Mouse (Mus musculus) forebrain, postnatal 0 days (tissue): Measurements from ENCODE around the gene Cavin3. TPM values are rescaled to one million over a fixed set of nuclear protein-coding genes. Genes with fewer than 3 reads are reported as not detected.

ENCODE experiments used
- ATAC-seq: fragments of 200-750 bp; cut with Nextera tagmentation; 2 replicates; pipeline ENCODE4 v1.8.0; 2017; ENCODE audit warnings: mild to moderate bottlenecking, moderate library complexity
- DNase-seq: peaks from one replicate; pipeline ENCODE4 v3.0.0-alpha.2; 2015
- H3K27ac ChIP-seq: fragments of 300-500 bp; sonication (generic); 2 replicates; pipeline ENCODE4 v1.5.1; 2014; ENCODE audit warnings: low read depth, mild to moderate bottlenecking, antibody characterized with exemption, low read length, moderate library complexity, mixed read lengths
- H3K27me3 ChIP-seq: fragments of 300-500 bp; sonication (generic); 2 replicates; pipeline ENCODE4 v1.6.1; 2014; ENCODE audit warnings: mild to moderate bottlenecking, low read length, mixed read lengths; ENCODE audit not compliant: insufficient read depth
- H3K36me3 ChIP-seq: fragments of 300-500 bp; sonication (generic); 2 replicates; pipeline ENCODE4 v1.6.1; 2014; ENCODE audit warnings: mild to moderate bottlenecking, moderate library complexity; ENCODE audit not compliant: insufficient read depth
- H3K4me1 ChIP-seq: fragments of 300-500 bp; sonication (generic); 2 replicates; pipeline ENCODE4 v1.6.1; 2014; ENCODE audit warnings: antibody characterized with exemption; ENCODE audit not compliant: insufficient read depth
- H3K4me2 ChIP-seq: fragments of 300-500 bp; sonication (generic); 2 replicates; pipeline ENCODE4 v1.6.1; 2014; ENCODE audit warnings: low read depth, mild to moderate bottlenecking, moderate library complexity
- H3K4me3 ChIP-seq: fragments of 300-500 bp; sonication (generic); 2 replicates; pipeline ENCODE4 v1.5.1; 2014; ENCODE audit warnings: low read depth, low read length, mixed read lengths
- H3K9ac ChIP-seq: fragments of 300-500 bp; sonication (generic); 2 replicates; pipeline ENCODE4 v1.6.1; 2014; ENCODE audit warnings: mild to moderate bottlenecking
- H3K9me3 ChIP-seq: fragments of 300-500 bp; sonication (generic); 2 replicates; pipeline ENCODE4 v1.6.1; 2016; ENCODE audit warnings: low read length
- CTCF ChIP-seq: sonication (generic); IDR thresholded peaks from 2 replicates; pipeline ENCODE4 v1.5.1; 2016; ENCODE audit warnings: antibody characterized with exemption, control low read depth, low read depth
- WGBS: fragments of 180-500 bp; shearing (Covaris S2); extraction: QIAGEN DNeasy Blood & Tissue Kit; methylation state at CpG from one replicate; pipeline ENCODE4 v1.1.7; 2014; 5-methylcytosine and 5-hydroxymethylcytosine counted together
- polyA plus RNA-seq: library from polyadenylated mRNA; unstranded; fragments of >200 nt; fragmentation: Nextera tagmentation; extraction: Ambion mirVana; gene quantifications from 2 replicates; pipeline ENCODE4 v1.2.1, GENCODE M21; 2015
- total RNA-seq: library from RNA; depleted of rRNA; stranded (reverse); fragments of >200 nt; gene quantifications from 2 replicates; pipeline ENCODE4 v1.2.3, GENCODE M21; 2014

The Cavin3 gene
- total and polyA plus RNA-seq, 2 experiments from 2014 or later = 28.6 to 31.7 TPM

DNA sequence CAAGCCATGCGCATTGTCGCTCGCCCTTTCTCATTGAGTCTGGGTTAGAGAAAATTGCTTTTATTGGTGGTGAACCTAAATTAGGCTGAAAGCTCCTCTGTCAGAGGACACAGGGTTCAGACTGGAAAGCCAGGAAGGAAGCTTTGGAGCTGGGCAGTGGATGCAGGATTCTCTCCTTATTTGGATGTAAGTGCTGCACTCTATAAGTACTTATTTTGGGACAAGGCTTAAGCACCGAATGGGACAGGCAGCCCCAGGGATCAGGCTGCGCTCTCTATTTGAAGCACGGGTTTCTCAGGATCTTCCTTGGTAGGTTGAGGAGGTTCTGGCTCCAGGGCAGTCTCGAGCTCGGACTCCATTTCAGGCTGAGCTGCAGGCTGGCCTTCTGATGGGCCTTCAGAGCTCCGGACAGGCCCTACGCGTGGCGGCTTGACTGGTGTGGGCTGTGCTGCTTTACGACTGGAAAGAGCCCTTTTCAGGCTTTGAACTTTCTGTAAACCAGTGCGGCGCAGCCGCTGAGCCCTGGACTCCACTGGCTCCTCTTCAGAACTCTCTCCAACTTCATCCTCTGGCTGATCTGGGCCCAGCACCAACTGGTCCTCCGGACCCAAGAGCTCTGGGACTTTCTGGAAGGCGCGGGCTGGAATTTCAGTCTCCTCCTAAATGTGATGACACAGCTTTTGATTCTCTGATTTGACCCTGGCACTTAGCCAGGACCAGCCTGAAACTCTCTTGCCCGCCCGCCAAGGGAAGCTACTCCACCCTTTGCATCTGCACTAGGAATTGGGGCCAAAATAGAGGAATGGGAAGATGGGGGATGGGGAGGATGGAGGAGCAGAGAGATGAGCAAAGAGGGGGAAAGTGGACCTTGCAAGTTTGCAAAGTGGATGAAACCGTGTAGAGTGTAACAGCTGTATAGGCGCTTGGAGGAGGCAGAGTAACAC lies 1.3 kb downstream of the Cavin3 start:
- Histone ChIP-seq H3K9ac (peak overlapping the region; percentile 50; the same call in 1 of the 2 replicates), H3K27ac (peak overlapping the region; percentile 42), H3K4me2 (peak overlapping the region; percentile 83), H3K4me1 (peaks cover 7% of the 10 kb centered on the region; the same call in 1 of the 2 replicates), H3K27me3 (no peaks in the 10 kb centered on the region), H3K4me3 (peak overlapping the region; percentile 44), H3K36me3 (no peaks in the 10 kb centered on the region), H3K9me3 (no peaks in the 10 kb centered on the region)
- peak; percentile 30 for DNase-seq
- no peak for TF ChIP-seq CTCF
- ATAC-seq = no peak; the same call in 1 of the 2 replicates
- 55% methylated on average over 23 of the region's 23 CpGs for WGBS

DNA sequence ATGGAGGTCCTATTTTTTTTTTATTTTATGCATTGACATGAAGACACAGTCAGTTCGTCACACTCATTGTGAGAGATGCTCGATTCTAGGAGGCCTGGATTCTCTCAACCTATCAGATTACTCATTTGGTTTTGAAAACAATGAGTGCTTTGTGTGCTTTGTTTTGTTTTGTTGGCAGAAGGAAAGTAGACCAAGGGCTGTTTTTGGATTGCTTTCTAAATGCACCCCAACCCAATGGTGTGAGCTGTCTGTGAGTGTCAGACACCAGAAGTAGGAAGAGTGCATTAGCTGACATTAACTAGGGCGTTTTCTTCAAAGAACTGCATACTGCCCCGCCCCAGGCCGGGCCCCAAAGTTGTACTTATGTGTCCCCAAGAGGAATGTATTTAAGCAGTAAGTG lies 2.0 kb downstream of the Cavin3 start:
- peak overlapping the region; percentile 40; the same call in 1 of the 2 replicates for H3K27ac ChIP-seq
- H3K27me3 ChIP-seq = no peaks in the 10 kb centered on the region
- no peak overlapping the region for H3K9ac ChIP-seq
- H3K4me2 ChIP-seq = no peak overlapping the region
- peaks cover 7% of the 10 kb centered on the region; the same call in 1 of the 2 replicates for H3K4me1 ChIP-seq
- ATAC-seq (no peak), DNase-seq (peak; percentile 12)
- no peak overlapping the region for H3K4me3 ChIP-seq
- WGBS = 43% methylated on average over 5 of the region's 5 CpGs
- no peak for TF ChIP-seq CTCF
- H3K9me3 ChIP-seq = no peaks in the 10 kb centered on the region
- H3K36me3 ChIP-seq = no peaks in the 10 kb centered on the region

DNA sequence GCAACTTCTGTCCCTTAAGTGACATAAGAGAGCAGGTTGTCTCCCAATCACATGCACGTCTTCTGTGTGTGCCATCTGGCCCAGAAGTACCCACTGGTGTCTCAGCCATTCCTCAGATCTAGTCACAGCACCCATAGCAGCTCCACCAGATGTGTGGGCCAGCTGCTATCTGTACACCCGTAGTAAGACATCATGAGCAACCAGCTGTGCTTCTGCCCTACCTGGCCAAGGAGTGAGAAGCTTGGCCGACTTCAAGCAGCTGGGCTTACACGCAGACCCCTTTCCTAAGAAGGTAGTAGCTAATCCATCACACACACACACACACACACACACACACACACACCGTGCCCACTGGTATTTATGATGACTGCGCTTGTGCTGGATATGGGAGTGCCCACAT lies 2.9 kb downstream of the Cavin3 start:
- Histone ChIP-seq H3K27ac (no peak overlapping the region), H3K4me2 (no peak overlapping the region), H3K4me3 (no peak overlapping the region), H3K27me3 (no peaks in the 10 kb centered on the region), H3K9me3 (no peaks in the 10 kb centered on the region), H3K9ac (no peak overlapping the region), H3K36me3 (no peaks in the 10 kb centered on the region), H3K4me1 (peaks cover 7% of the 10 kb centered on the region; the same call in 1 of the 2 replicates)
- DNase-seq (no peak), ATAC-seq (no peak)
- TF ChIP-seq CTCF = no peak
- WGBS = 87% methylated on average over 6 of the region's 6 CpGs

DNA sequence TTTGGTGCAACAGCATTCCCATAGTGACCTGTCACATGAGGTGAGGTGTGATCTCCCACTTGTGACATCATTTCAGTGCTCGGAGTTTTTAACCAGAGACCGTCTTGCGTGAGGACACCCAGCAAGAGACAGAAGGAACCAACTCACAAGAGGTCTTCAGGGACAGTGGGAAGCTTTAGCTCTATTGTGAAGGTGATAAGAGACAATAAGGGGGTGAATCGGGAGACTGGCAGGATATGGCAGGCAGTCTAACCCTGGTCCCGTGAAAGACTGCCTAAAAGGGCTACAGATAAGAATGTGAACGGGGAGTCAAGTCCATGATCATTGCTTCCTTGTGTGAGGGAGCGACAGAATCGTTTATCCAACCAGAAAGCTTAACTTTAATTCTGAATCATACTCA lies 3.8 kb downstream of the Cavin3 start:
- Histone ChIP-seq H3K4me2 (no peak overlapping the region), H3K4me1 (peaks cover 7% of the 10 kb centered on the region; the same call in 1 of the 2 replicates), H3K27me3 (no peaks in the 10 kb centered on the region), H3K9ac (no peak overlapping the region), H3K27ac (no peak overlapping the region), H3K9me3 (no peaks in the 10 kb centered on the region), H3K36me3 (no peaks in the 10 kb centered on the region), H3K4me3 (no peak overlapping the region)
- no peak for TF ChIP-seq CTCF
- no peak for ATAC-seq
- no peak for DNase-seq
- WGBS = 85% methylated on average over 8 of the region's 8 CpGs

- DNase-seq (peak; percentile 73), ATAC-seq (0 out of 2 replicates have a peak, but pooled peaks have one; percentile 12)
- WGBS = 60% methylated on average over 3 of the region's 3 CpGs
- Histone ChIP-seq H3K9ac (no peak overlapping the region), H3K36me3 (no peaks in the 10 kb centered on the region), H3K9me3 (no peaks in the 10 kb centered on the region), H3K4me1 (peaks cover 7% of the 10 kb centered on the region; the same call in 1 of the 2 replicates), H3K4me2 (no peak overlapping the region), H3K4me3 (no peak overlapping the region), H3K27ac (no peak overlapping the region), H3K27me3 (no peaks in the 10 kb centered on the region)
- TF ChIP-seq CTCF = peak; percentile 87
Observed at GRCm38 (mm10) chr7:105477841-105478240, 4.3 kb downstream of the Cavin3 start.

DNA sequence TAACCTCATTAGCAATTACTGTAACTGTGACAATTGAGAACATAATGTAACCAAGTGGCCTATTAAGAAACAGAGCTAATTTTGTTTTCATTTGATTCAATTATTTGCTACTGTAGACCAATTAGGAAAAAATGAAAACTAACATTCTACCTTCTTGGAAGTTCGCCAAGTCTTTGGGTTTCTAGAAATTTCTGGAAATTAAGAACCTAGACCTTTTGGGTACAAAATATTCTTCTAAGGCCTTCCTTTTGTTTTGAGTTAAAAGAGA lies 4.7 kb downstream of the Cavin3 start:
- no peak for TF ChIP-seq CTCF
- DNase-seq (no peak), ATAC-seq (no peak)
- Histone ChIP-seq H3K4me1 (peaks cover 7% of the 10 kb centered on the region; the same call in 1 of the 2 replicates), H3K36me3 (no peaks in the 10 kb centered on the region), H3K27me3 (no peaks in the 10 kb centered on the region), H3K9ac (no peak overlapping the region), H3K27ac (no peak overlapping the region), H3K4me3 (no peak overlapping the region), H3K4me2 (no peak overlapping the region), H3K9me3 (no peaks in the 10 kb centered on the region)
- WGBS = 97% methylated on average over 1 of the region's 1 CpGs
